Mouse (Mus musculus) leukemia stem cell, adult 10-12 weeks (primary cell): ENCODE measurements around the gene Zfhx3. TPM values are rescaled to one million over a fixed set of nuclear protein-coding genes. Genes with fewer than 3 reads are reported as not detected.

Experiments
- polyA plus RNA-seq: library from polyadenylated mRNA; stranded (reverse); fragments of >175 nt; gene quantifications from 2 replicates; pipeline ENCODE4 v1.2.3, GENCODE M21; 2012; ENCODE audit warnings: low replicate concordance

Zfhx3 gene
- polyA plus RNA-seq: 0.52 and 0.69 TPM in 2 replicates

GRCm38 (mm10) chr8:107941922-107942694 is at the start of gene Zfhx3:
TSS of gene Zfhx3 (plus strand) at chr8:107942644.

